Mouse (Mus musculus): ENCODE results near the gene Slc30a7.
A peak's percentile ranks its signal among the peaks of the same experiment; 100 is the strongest.

Gene Slc30a7

DNA sequence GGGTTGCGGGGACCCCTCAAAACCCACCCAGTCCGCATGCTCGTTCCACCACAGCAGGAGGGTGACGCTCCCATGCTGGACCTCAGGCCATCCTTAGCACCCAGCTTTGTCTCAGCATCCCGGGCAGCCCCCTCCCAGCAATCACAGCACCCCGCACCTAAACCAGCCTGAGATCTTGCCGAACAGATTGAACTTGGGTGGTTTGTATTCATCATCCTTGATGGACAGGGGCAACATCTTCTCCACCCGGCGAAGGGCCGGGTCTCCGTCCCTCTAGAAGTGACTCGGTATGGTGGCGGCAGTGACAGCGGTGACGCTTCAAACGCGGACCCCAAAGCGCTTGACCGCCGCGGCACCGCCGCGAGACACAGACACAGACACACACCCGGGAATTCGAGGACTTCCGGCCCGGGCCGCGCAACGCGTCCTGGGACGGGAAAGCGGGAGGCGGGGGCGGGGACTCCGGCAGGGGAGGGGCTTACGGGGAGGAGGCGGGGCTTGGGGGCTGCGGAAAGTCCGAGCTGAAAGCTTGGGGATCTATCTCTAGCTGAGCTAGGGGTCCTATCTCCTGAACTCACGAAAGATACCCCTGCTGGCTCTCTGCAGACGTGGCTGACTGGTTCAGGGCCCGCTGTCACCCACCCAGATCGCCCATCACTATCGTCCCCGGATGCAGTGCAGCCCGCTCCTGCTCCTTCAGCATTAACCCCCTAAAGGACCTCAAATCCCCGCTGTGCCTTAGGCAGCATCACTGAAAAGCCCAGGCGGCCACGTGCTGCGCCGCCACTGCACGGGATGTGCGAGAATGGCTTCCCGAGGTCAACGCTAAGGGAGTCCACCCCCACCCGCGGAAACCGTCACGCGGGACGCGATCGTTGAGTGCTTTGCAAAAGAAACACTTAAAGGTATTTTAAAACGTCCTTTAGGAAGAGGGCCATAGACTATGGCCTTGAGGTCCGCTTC is at the start of gene Slc30a7, which contains the start of gene Extl2:
Gene Slc30a7, minus strand, starts transcription at position 429 of the 963 bp plus-strand sequence.
Gene Extl2, plus strand, starts transcription at position 485 of the 963 bp plus-strand sequence.
- DNase-seq (ENCODE audit: low spot score in 2 of 2), result peak; percentile 73 to 77

DNA sequence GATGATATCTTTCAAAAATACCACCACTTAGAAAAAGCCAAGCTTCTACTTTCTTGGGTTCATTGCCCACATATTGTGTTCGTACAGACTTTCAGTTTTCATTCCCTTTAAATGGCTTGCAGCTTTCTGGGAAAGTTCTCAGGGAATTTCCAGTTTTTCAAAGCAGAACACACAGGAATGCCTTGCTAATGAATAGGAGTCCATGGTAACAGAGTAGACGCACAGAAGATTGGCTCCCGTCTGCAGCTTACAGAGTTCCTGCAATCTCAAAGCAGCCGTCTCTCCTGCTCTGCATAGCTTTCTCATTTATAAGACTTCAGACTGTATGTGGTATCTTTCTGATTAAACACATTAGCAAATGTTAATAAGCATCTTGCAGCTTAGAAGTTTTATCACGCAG is 39.8 kb upstream of the Slc30a7 start:
- no peak for DNase-seq (ENCODE audit: low spot score in 2 of 2)

DNA sequence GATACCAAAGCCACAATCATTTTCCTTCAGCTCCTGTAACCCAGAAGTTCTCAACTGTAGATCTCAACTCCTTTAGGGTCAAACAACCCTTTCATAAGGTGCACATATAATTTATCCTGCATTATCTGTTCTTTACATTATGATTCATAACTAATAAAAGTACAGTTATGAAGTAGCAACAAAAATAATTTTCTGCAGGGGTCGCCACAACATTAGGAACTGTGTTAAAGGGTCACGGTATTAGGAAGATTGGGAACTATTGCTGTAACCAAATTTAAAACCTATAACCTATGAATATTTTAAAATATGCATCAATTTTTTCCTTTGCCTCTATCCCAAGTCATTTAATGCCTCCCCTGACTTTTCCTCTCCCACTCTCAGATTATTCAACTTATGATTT is 38.8 kb upstream of the Slc30a7 start:
- DNase-seq (ENCODE audit: low spot score in 2 of 2), result no peak

DNA sequence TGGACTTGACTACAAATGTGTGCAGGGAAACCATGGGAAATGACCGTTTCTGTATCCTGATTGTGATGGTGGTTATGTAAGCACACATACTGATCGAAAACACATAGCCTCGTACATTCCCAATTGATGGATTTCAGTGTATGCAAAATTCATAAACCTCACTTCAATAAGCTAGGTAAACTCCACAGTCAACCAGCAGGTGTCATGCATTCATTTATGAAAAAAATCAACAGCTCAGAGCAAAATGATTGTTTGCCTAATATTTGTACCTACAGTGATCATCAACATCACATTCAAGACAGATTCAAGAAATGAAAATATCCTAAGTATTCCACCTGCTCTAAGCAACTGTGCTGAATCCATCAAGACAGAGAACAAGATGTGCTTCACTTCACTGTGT is 33.6 kb upstream of the Slc30a7 start:
- no peak for DNase-seq (ENCODE audit: low spot score in 2 of 2)

DNA sequence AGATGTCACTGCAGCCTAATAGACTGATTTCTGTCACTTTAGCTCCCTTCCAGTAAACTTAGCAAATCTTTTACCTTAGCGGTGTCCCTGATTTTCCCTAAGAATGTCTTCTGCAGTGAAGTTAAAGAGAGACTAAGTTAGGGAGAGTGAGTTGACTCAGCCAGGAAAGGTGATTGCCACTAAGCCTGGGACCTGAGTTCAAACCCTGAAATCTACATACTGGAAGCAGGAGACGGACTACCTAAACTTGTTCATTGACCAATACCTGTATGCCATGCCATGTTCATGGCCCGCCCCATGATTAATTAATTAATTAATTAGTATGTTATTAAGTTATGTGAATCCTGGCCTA is 26.6 kb upstream of the Slc30a7 start:
- DNase-seq (ENCODE audit: low spot score in 2 of 2), result no peak

DNA sequence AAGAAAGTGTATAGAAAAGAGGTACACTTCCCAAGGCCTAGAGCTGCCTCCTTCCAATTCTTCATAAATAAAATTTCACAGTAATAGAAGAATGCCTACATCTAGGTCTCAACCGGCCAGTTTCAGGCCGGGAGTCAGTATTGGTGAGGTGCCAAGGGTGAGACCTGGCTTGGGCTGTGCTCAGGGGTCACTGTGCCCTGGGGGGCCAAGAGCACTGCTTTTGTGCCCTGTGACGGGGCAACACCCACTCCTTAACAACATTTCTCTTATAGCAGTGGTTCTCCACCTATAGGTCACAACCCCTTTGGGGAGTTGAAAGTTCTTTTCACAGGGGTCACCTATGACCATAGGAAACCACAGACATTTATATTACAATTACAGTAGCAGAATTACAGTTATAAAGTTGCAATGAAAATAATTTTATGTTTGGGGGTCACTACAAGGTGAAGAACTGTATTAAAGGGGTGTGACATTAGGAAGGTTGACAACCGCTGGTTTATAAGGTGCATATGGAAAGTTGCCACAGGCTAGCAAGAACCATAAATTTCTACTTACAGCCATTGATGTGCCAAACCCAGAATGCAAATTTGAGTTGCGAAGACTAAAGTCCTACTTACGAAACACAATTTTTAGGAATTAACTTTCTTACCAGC is 26.1 kb upstream of the Slc30a7 start:
- DNase-seq (ENCODE audit: low spot score in 2 of 2), result no peak

DNA sequence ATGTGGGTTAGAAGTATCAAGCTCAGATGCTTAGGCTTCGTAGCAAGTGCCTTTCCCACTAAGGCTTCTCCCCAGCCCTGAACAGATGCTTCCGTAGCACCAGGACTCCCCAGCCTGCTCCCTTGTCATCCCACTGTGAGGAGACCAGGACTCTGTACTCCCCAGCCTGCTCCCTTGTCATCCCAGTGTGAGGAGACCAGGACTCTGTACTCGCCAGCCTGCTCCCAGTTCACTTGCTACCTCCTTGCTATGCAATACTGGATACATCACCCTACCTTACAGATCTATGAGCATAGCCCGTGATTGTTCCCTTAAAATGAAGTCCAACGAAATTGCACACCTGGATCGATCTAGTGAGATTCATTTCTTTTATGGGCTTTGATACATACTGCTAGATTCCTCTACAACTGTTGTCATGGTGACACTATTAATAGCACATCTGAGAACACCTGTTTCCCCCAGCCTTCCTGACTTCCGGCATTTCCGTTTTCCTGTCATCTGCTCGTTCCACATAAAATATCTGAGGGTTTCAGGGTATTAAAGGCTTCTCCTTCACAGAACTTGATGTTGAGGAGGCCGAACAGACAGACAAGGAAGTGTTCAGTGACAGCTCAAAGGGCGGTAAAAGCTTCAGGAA is 23.1 kb upstream of the Slc30a7 start:
- no peak for DNase-seq (ENCODE audit: low spot score in 2 of 2)

DNA sequence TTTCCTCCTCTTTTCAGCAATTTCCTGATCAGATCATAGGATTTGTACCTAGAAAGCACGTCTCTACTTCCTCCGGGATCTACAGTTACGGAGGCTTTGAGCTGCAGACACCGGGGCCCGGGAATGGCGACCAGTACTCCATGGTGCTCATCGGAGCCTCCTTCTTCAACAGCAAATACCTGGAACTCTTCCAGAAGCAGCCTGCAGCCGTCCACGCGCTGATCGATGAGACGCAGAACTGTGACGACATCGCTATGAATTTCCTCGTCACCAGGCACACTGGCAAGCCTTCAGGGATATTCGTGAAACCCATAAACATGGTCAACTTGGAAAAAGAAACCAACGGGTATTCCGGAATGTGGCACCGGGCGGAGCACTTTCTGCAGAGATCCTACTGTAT is 19.8 kb upstream of the Slc30a7 start:
- DNase-seq (ENCODE audit: low spot score in 2 of 2), result no peak

DNA sequence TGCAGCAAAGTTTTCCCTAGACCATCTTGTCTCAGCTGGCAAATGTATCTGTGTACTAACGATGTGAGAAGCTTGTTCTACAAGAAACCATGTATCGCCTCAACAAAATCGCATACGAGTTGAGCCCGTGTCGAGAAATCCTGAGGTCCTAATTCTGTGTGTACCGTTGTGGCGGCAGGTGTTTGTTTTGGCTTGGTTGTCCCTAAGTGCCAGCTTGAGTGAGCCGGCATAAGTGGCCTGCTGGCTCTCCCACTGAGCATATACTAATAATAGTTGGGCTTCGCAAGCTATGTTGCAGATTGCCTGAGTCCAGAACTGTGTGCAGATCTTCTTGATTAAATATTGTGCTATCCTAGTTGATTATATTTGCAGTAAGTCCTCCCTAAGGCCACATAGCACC is 18.5 kb upstream of the Slc30a7 start:
- no peak for DNase-seq (ENCODE audit: low spot score in 2 of 2)

DNA sequence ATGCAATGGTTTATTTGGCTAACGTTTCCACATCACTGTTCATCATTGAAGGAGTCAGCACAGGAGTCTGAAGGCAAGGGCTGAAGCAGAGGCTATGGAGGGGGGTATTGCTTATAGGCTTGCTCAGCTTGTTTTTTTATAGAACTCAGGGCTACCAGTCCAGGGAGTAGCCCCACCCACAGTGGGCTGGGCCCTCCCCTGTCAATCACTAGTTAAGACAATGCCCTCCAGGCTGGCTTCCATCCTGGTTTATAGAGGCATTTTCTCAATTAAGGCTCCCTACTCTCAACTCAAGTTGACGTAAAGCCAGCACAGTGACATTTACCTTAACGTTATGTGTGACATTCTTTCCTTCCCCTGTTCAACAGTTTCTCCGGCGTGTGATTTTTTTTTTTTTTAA is 17.5 kb upstream of the Slc30a7 start:
- DNase-seq (ENCODE audit: low spot score in 2 of 2), result no peak

DNA sequence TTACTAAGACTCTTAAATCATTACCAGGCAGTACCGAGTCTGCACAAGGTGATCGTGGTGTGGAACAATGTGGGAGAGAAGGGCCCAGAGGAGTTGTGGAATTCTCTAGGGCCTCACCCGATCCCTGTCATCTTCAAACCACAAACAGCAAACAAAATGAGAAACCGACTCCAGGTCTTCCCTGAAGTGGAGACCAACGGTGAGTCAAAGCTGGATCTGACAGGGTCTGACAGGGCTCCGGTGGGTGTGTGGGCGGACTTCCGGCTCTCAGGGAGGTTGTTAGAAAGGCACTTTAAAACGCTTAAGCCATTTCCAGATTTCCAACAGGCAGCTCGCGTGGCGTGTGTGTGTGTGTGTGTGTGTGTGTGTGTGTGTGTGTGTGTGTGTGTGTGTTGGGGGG is 17.0 kb upstream of the Slc30a7 start:
- DNase-seq (ENCODE audit: low spot score in 2 of 2), result no peak

DNA sequence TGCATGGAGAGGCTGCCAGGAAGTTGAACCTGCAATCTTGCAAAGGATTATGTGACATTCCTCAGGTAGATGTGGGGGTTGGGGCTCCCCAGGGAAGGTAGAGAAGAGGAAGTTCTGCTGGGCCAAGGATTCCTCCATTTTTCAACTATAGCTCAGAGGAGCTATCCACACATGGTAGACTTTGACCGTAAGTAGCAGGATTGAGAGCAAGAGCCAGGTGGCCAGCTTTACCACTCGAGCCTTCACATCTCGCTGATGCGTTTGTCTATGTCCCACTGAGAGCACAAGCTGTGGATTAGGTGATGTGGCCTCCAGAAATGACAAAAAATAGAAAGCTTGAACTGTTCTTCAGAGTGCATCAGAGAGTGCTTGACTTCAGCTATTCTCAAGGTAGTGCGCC is 11.9 kb upstream of the Slc30a7 start:
- no peak for DNase-seq (ENCODE audit: low spot score in 2 of 2)

DNA sequence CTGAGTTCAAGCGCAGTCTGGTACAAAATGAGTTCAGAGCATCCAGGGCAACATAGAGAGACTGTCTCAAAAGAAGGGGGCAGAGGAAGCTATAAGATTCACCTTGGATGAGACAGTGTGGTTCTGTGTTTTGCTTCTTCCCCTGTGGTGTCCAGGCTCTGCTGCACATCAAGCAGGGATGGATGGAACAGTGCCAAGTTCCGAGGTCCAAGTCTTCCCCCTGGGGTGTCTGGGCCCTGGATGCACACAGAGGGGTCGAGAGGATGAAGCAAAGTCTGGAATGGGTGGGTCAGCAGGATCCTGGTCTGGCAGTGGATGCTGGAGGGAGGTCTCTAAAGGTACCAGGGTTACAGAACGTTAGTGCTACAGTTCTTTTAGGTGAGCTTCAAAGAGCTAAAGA is 11.4 kb upstream of the Slc30a7 start:
- DNase-seq (ENCODE audit: low spot score in 2 of 2), result no peak

DNA sequence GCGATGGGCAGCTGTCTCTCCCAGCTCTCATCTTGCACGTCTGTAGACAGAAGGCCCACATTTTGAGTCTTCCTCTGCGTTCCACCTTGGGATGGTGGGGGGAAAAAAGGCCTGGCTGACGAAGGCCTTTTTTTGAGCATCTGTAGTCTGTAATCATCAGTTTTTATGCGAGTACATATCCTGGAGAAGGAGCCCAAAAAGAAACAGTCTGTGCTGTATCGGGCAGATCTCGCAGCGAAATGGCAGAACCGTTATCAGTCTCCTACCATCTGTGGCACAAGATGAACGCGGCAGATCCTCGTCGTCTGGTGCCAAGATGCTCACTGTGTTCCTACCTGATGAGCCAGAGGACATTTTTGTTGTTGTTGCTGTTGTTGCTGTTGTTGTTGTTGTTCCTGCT is 8.9 kb upstream of the Slc30a7 start:
- DNase-seq (ENCODE audit: low spot score in 2 of 2), result no peak

DNA sequence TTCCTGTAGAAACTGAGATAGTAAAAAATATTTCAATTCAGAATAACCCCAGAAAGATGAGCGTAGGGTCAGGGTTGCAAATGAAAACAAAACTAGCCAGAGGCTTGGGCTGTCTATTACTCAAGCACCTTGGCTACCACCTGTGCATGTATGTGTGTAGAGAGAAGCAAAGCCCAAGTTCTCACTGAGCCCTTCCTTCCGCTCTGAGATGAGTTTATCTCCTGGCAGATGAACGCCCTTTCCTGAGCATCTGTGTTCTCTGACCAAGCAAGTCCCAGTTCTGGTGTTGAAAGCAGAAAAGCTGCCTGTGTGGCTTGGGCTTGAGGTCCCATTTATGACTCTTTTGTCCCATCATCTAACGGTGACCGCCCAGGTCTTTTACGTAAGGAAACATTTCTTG is 7.7 kb upstream of the Slc30a7 start:
- DNase-seq (ENCODE audit: low spot score in 2 of 2), result no peak

DNA sequence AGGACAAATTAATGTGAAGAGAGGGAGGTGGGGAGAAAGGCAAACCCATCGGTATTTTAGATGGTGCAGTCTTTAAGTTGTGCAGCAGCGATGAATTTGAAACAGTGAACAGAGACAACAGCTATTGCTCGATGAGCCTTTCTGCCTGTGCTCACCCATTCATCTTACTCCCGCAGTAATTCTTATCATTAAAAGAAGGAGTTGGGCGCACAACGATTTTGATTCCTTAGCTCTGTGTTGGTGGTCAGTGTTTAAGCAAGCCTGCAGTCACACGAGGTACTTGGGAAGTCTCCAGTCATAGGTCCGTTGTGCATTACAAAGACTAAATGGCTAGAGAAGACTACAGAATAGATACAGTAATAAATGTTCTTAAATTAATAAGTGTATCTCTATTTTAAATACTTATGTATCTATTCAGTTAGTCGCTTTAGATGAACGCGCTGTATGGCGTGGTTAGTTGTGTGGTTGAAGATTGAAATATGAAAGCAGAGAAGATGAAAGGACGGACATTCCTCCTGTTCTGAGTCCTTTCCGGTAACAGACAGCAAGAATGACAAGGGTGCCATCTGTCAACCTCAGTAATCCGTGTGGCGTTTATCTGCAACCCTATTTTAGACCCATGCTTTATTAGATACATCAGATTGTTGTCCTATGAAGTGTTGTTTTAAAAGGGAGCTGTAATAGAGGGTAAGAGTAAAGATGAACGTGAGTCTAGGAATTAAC is 2.6 kb upstream of the Slc30a7 start:
- no peak for DNase-seq (ENCODE audit: low spot score in 2 of 2)

DNA sequence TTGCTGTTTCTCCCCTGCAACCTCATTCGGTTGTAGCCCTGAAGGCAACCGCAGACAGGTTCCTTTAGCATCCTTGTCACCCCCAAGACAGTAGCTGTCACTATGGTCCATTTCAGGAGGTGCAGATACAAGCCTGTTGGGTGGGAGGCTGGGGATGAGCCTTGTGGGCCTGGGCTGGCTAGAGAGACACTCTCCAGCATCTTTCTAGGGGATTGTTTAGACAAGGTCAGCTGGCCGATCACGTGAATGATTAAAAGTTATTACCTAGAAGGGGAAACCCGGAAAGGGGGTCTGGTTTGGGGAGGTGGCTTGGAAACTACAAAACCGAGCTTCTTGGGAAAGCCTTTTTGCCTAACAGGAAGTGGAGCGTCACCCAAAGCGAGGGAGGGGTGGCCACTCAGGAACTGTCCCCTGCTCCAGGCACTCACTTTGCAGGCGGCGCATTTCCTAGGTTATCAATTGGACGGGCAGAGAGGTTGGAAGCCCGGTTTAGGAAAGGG is 785 bp upstream of the Slc30a7 start:
- DNase-seq (ENCODE audit: low spot score in 2 of 2), result peak in 1 of 2 experiments; percentile 47

DNA sequence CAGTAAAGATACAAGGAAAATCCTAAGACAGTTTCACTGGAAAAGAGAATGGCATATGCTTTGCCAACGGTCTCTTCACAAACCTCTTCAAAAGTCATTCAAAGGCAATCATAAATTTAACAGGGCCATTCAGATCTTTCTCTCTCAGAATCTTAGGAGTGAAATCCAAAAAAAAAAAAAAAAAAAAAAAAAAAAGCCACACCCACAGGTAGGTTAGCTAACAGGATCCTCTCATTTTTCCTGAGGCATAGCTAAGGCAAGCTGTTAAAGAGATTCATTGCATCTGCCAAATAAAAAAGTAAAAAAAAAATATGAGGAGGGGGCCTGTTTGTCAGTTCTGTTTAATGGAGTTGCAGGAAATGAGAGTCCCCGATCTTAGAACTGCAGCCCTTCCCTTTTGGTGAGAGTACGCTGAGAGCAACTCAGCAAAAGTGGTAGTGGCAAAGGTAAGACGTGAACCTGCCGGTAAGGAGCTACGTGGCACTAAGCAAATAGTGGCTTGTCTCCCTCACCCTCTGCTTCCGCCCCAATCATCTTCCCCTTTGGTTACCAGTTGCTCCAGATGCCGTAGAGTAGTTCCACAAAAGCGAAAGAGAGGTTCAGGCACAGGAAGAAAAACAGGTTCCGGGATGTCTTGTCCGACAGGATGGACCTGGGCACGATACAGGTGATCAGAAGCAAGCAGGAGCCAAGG is 775 bp downstream of the Slc30a7 start:
- peak in 1 of 2 experiments; percentile 45 for DNase-seq (ENCODE audit: low spot score in 2 of 2)

DNA sequence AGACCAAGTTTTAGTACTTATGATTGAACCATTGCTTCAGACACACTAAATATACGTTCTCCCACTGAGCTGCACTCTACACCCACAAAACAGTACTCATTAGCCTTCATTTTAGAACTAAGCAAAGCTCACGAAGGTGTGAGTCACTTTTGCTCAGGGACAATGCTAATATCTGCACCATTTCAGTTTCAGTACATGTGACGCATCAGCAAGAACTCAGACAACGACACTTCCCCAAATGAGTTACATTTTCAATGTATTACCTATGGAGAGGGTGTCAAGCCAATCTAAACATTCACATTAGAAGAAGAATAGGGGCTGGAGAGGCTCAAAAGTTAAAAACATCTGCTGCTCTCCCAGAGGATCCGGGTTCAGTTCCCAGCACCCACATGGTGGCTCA is 10.3 kb downstream of the Slc30a7 start:
- no peak for DNase-seq (ENCODE audit: low spot score in 2 of 2)

DNA sequence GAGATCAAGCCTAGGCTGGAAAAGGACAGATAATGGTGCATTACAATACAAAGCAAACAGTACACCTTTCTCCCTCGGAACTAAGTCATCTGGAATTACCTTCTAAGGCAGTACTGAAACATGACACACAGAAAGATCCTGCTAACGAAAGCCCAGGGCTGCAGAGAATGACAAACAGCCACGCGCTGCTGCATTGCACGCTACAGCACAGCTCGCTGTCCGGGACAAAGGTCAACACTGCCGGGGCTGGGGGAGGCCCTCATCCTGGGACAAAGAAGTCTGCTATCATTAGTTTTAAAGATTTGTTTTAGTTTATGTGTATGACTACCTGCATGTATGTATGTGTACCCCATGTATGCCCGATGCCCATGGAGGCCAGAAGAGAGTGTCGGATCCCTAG is 14.2 kb downstream of the Slc30a7 start:
- no peak for DNase-seq (ENCODE audit: low spot score in 2 of 2)

DNA sequence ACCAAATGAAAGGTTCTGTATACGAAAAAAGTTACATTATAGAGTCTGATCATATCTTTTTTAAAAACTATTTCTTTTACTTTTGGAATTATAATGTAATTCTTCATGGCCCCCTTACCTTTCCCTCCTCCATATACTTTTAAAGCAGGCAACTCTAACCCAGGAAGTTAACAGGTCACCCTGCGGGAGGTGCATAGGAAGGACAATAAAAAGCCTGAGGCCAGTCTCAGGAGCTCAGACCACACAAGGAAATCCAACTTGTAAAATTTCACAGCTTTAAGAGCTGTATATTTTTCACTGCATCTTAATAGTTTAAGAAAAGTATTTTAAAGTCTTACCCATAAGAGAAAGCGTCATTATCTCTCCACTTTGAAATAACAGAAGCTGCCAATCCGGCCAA is 14.6 kb downstream of the Slc30a7 start:
- no peak for DNase-seq (ENCODE audit: low spot score in 2 of 2)
